Mouse (Mus musculus) MEL (cell line): ENCODE measurements at regions not wholly inside any gene's neighbourhood (a gene's known extent, or its start where the extent isn't known, plus 50 kb on each side); places are given as distances from the start of the nearest gene placed in this dataset.

Experiments
- DNase-seq: peaks from one replicate; pipeline ENCODE4 v3.0.0; 2011; ENCODE audit warnings: low read depth, low spot score
- H3K27ac ChIP-seq: 2 replicates; pipeline ENCODE4 v1.5.1; 2012; ENCODE audit warnings: low read depth, mild to moderate bottlenecking, control low read depth, low read length, moderate library complexity; ENCODE audit not compliant: control insufficient read depth
- H3K27me3 ChIP-seq, 2 experiments: fragments of 150-350 bp in 1 of 2; sonication (generic) in 1 of 2; 2 replicates each; pipeline ENCODE4 v1.6.1; 2012; ENCODE audit warnings: low read length in 2 of 2, mild to moderate bottlenecking in 2 of 2, improper control_type of control experiment in 1 of 2, moderate library complexity in 1 of 2; ENCODE audit not compliant: insufficient read depth in 2 of 2, control insufficient read depth in 1 of 2
- H3K36me3 ChIP-seq, 2 experiments: 2 replicates each; pipeline ENCODE4 v1.6.1; 2012 to 2014; ENCODE audit warnings: low read length in 2 of 2, improper control_type of control experiment in 1 of 2, inconsistent platforms in 1 of 2, mild to moderate bottlenecking in 1 of 2; ENCODE audit not compliant: insufficient read depth in 2 of 2, control insufficient read depth in 1 of 2
- H3K4me1 ChIP-seq, 2 experiments: fragments of 150-350 bp in 1 of 2; sonication (generic) in 1 of 2; 2 replicates each; pipeline ENCODE4 v1.6.1; 2012; ENCODE audit warnings: low read length in 2 of 2, improper control_type of control experiment in 1 of 2, mild to moderate bottlenecking in 1 of 2; ENCODE audit not compliant: insufficient read depth in 2 of 2, control insufficient read depth in 1 of 2
- H3K4me3 ChIP-seq, 2 experiments: fragments of 150-350 bp in 1 of 2; sonication (generic) in 1 of 2; 2 replicates each; pipeline ENCODE4 v1.5.1; 2012; ENCODE audit warnings: low read depth in 2 of 2, low read length in 2 of 2, mild to moderate bottlenecking in 2 of 2, moderate library complexity in 2 of 2, control low read depth in 1 of 2, improper control_type of control experiment in 1 of 2; ENCODE audit not compliant: control insufficient read depth in 1 of 2, insufficient read depth in 1 of 2
- H3K79me2 ChIP-seq: 2 replicates; pipeline ENCODE4 v1.6.1; 2012; ENCODE audit warnings: mild to moderate bottlenecking, low read length, moderate library complexity; ENCODE audit not compliant: control insufficient read depth, poor library complexity, insufficient read depth
- H3K9ac ChIP-seq: 2 replicates; pipeline ENCODE4 v1.6.1; 2012; ENCODE audit warnings: low read depth, mild to moderate bottlenecking, control low read depth, low read length, moderate library complexity; ENCODE audit not compliant: control insufficient read depth, poor library complexity, severe bottlenecking
- H3K9me3 ChIP-seq: fragments of 150-350 bp; sonication (generic); replicated peaks from 2 replicates; pipeline ENCODE4 v1.6.1; 2012; ENCODE audit warnings: mild to moderate bottlenecking, low read length, improper control_type of control experiment, moderate library complexity; ENCODE audit not compliant: insufficient read depth
- BHLHE40 ChIP-seq: IDR thresholded peaks from 2 replicates; pipeline ENCODE4 v1.6.1; 2012; ENCODE audit warnings: low read depth, mild to moderate bottlenecking, inconsistent platforms, low read length, improper control_type of control experiment, borderline replicate concordance
- CHD1 ChIP-seq: IDR thresholded peaks from 2 replicates; pipeline ENCODE4 v1.6.1; 2012; ENCODE audit warnings: low read depth, mild to moderate bottlenecking, inconsistent platforms, low read length, improper control_type of control experiment
- EP300 ChIP-seq, 2 experiments: IDR thresholded peaks; 2 replicates each; pipeline ENCODE4 v1.6.1; 2011; ENCODE audit warnings: improper control_type of control experiment in 2 of 2, low read length in 2 of 2, low read depth in 1 of 2, mild to moderate bottlenecking in 1 of 2
- ETS1 ChIP-seq: IDR thresholded peaks from 2 replicates; pipeline ENCODE4 v1.6.1; 2012; ENCODE audit warnings: low read depth, mild to moderate bottlenecking, inconsistent platforms, low read length, improper control_type of control experiment, moderate library complexity
- GATA1 ChIP-seq: IDR thresholded peaks from 2 replicates; pipeline ENCODE4 v1.6.1; 2011; ENCODE audit warnings: low read depth, low read length, improper control_type of control experiment
- HCFC1 ChIP-seq: IDR thresholded peaks from 2 replicates; pipeline ENCODE4 v1.6.1; 2012; ENCODE audit warnings: low read depth, mild to moderate bottlenecking, inconsistent platforms, low read length, improper control_type of control experiment, moderate library complexity
- MAFK ChIP-seq: IDR thresholded peaks from 2 replicates; pipeline ENCODE4 v1.6.1; 2011; ENCODE audit warnings: low read depth, mild to moderate bottlenecking, low read length, improper control_type of control experiment, borderline replicate concordance
- MEF2A ChIP-seq: IDR thresholded peaks from 2 replicates; pipeline ENCODE4 v1.6.1; 2014; ENCODE audit warnings: low read depth, mild to moderate bottlenecking, inconsistent platforms, low read length, improper control_type of control experiment; ENCODE audit not compliant: poor library complexity, insufficient replicate concordance, severe bottlenecking; ENCODE audit errors: extremely low read depth
- MYB ChIP-seq: IDR thresholded peaks from 2 replicates; pipeline ENCODE4 v1.6.1; 2011; ENCODE audit warnings: mild to moderate bottlenecking, low read depth, low read length, improper control_type of control experiment
- MYC ChIP-seq: IDR thresholded peaks from 2 replicates; pipeline ENCODE4 v1.6.1; 2011; ENCODE audit warnings: low read depth, mild to moderate bottlenecking, low read length, improper control_type of control experiment, moderate library complexity
- TAL1 ChIP-seq: IDR thresholded peaks from 2 replicates; pipeline ENCODE4 v1.6.1; 2012; ENCODE audit warnings: mild to moderate bottlenecking, inconsistent platforms, low read length, moderate library complexity, mixed read lengths
- TCF12 ChIP-seq: IDR thresholded peaks from 2 replicates; pipeline ENCODE4 v1.6.1; 2014; ENCODE audit warnings: low read depth, mild to moderate bottlenecking, inconsistent platforms, low read length, improper control_type of control experiment, moderate library complexity
- ZC3H11A ChIP-seq: IDR thresholded peaks from 2 replicates; pipeline ENCODE4 v1.6.1; 2012; ENCODE audit warnings: low read depth, mild to moderate bottlenecking, inconsistent platforms, low read length, improper control_type of control experiment
- ZMIZ1 ChIP-seq: IDR thresholded peaks from 2 replicates; pipeline ENCODE4 v1.6.1; 2012; ENCODE audit warnings: low read depth, mild to moderate bottlenecking, inconsistent platforms, low read length, improper control_type of control experiment, moderate library complexity

- no peaks in the 10 kb centered on the region for H3K9me3 ChIP-seq
- no peak overlapping the region for H3K9ac ChIP-seq
- no peaks in the 10 kb centered on the region for H3K36me3 ChIP-seq
- H3K79me2 ChIP-seq = no peaks in the 10 kb centered on the region
- H3K27me3 ChIP-seq = no peaks in the 10 kb centered on the region
- TF ChIP-seq ZMIZ1 = no peak
- H3K4me1 ChIP-seq = no peaks in the 10 kb centered on the region
- no peak for DNase-seq
- no peak overlapping the region for H3K27ac ChIP-seq
- H3K4me3 ChIP-seq = no peak overlapping the region
These were observed 152.9 kb upstream of the Irx4 start for GRCm38 (mm10) chr13:73107250-73107993.

DNA sequence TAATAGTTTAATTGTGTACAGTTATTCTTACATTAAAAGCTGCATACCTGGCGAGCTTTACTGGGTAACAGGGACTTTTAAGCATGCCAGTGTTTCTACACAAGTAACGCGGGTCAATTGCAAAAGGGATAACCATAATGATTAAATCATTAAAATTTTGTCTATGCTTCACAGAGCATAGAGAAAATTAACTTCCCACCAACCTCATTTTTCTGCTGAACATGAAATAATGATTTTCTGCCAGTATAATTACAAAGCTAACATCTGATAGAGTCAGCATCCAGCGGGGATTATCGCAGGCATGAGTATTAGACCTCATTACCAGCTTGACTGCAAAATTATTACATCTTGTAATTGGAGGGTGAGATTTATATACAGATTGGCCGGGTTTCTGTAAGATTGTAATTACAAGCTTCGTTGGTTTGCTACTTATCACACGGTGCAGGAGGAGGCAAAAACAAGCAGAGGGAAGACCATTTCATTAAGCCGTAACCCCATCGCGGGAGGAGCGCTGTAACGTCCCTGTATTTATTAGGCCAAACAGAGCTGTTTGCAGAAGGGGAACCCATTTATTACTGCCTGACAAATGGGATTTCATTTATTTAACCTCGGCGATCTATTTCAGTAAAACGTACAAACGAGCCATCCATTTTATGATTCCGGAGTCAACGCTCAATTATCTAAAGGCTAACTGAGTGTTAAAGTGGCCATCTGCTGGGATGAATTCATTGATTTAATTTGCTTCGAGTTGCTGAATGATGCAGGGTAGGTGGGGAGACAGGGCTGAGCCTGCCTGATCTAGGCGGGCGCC is 143.3 kb upstream of the Irx4 start:
- TF ChIP-seq MYC = no peak
- TF ChIP-seq MEF2A = no peak
- TF ChIP-seq ZMIZ1 = no peak
- TF ChIP-seq HCFC1 = no peak
- TF ChIP-seq ETS1 = no peak
- TF ChIP-seq TAL1 = no peak
- no peak for TF ChIP-seq EP300 (IDR thresholded peaks at IDR 0.05; ENCODE audit: low read depth in 1 of 2, low read length in 2 of 2)
- TF ChIP-seq BHLHE40 = no peak
- TF ChIP-seq GATA1 = no peak
- TF ChIP-seq MAFK = no peak
- TF ChIP-seq CHD1 = no peak
- TF ChIP-seq ZC3H11A = no peak
- TF ChIP-seq MYB = no peak
- no peak for TF ChIP-seq TCF12
- H3K27ac ChIP-seq = no peak overlapping the region
- no peaks in the 10 kb centered on the region for H3K36me3 ChIP-seq
- no peaks in the 10 kb centered on the region for H3K9me3 ChIP-seq
- H3K4me1 ChIP-seq = no peaks in the 10 kb centered on the region
- no peak overlapping the region for H3K9ac ChIP-seq
- no peak for DNase-seq
- no peak overlapping the region for H3K4me3 ChIP-seq
- no peaks in the 10 kb centered on the region for H3K27me3 ChIP-seq
- no peaks in the 10 kb centered on the region for H3K79me2 ChIP-seq
